Mouse (Mus musculus) mesoderm, embryonic 11.5 days (tissue): ENCODE data around the gene Acp7.

ENCODE experiments used
- DNase-seq: peaks from one replicate; pipeline ENCODE4 v3.0.0-alpha.2; 2012; ENCODE audit warnings: low read depth, low spot score

Gene Acp7

DNA sequence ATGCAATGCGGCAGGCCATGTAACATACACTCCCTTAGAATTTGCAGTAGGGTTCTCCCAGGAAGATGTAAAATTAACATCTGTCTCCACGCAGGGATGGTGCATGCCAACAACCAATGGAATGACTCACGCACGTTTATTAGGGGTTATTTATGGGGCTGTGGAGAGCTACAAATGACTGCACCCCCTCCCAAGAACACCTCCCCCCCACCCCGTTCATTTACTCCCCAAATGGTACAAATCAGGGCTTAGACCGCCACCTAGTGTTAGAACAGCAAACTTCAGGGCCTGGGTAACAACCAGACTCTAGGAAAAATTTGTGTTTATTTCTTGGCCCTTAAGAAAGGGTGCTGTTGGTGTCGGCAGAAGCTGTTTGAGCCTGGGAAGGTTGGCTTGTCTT lies 29.5 kb downstream of the Acp7 start:
- DNase-seq: peak; percentile 75

DNA sequence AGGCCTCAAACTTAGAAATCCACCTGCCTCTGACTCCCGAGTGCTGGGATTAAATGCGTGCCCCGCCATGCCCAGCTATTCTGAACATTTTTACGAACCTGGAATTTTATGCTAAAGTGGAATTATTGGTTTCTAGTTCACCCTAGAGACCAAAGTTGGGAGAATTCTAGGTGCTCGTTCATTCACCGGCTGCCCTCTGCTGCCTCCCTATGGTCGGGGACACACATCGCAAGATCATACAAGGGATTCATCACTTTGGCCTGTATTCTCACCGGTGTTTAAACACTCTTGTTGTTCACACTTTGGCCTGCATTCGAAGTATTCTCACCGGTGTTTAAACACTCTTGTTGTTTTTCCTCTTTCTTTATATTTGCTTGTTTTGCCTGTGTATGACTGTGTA lies 30.1 kb downstream of the Acp7 start:
- DNase-seq: peak; percentile 69

DNA sequence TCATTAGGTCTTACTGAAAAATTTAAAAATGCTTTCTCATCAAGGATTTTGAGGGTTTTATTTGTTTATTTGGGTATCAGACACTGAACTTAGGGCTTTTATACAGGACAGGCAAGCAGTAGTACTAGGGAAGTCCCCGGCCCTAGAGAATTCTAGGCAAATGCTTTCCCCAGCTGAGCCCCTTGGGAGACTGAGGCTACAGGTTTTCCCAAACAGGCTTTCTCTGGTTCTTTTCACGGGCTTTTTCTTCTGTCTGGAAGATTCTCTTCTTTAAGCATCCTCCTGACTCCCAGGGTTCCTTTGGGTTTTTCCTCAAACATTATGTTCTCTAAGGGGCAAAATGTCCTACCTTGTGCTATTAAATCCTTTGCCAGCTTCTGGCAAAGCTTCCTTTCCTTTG lies 32.2 kb downstream of the Acp7 start:
- DNase-seq: no peak

DNA sequence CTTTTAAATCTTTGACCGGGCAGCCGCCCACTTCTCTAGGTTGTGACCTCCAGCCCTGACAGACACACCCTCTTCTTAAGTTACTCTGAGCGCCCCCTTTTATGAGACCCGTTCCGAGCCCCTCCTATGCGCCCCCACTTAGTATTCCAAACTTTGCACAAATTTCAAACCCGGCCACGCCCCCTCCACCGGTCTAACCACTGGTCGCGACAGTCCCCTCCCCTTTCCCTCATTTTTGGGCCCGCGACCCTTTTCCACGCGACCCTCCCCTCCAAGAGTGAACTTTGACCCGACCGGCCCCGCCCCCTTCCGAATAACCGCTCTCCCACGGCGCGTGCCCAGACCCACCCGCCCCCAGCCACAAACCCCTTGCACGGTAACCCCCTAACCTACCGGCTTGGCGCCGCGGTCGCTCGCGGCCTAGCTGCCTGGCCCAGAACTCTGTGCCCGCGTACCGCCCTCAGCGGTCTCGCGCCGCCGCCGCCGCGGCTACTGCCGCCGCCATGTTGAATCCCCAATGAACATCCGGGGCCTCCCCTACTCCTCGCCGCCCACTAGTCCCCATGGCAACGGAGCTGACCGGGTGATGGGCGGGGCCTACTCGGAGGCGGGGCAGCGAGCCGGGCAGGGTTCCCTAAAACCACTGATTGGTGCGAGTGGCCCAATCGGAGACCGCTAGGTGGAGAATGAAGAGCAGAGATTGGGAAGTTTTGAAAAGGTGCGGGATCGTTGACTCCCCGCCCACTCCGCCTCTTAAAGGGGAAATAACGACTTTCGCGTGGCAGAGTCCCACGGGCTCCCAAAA lies 33.3 kb downstream of the Acp7 start, which contains the start of the genes Samd4b and Pak4:
Gene Samd4b (minus strand): TSS at position 503 of the 805 bp plus-strand sequence.
Gene Pak4 (minus strand): TSS at position 544 of the 805 bp plus-strand sequence.
- peak; percentile 98 for DNase-seq

DNA sequence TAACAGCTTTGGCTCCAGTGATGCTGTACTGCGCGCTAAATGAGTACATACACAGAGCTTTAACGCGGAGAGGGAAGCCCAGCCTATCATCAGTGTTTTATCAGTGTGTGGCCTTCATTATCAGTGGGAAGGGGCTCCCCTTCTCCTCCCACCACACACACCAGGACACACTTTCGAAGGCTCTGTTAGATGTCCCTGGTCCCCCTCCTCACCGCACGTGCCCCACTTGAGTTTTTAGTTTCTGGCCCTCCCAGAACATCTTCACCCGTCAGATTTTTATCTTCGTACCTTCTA lies 33.9 kb downstream of the Acp7 start:
- no peak for DNase-seq

DNA sequence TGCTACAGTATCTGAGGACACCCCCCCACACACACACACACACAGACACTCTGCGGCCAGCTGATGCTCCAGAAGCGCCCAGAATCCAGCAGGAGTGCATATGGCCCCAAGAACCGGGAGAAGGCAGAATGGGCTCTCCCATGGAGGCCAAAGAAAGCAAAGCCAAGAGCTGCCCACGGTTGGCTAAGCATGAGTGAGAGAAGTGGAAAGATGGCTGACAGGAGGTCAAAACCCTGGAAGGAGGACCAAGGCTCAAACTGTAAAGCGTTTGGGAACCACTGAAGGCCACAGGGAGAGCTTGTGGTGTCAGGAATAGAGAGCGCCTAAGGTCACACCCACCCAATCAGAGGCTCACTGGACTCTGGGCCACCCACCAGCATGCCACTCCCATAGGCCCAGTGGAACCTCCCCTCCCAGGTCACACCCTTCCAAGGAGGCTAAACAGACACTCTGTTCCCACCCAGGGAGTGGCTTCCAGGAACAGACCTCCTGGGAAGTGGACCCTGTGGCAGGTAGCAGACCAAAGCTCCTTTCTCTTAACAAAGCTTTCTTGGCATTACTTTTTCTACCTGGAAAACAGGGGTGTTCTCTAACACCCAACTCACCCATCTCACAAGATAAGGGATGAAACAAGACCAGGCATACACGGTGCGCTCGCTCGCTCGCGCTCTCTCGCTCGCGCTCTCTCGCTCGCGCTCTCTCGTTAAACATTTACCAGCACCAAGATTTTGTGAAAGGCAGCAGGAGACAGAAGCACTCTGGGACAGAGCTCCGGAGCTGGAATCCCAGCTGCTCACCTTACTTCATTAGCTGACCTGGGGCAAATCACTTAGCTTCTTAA lies 34.5 kb downstream of the Acp7 start:
- no peak for DNase-seq

DNA sequence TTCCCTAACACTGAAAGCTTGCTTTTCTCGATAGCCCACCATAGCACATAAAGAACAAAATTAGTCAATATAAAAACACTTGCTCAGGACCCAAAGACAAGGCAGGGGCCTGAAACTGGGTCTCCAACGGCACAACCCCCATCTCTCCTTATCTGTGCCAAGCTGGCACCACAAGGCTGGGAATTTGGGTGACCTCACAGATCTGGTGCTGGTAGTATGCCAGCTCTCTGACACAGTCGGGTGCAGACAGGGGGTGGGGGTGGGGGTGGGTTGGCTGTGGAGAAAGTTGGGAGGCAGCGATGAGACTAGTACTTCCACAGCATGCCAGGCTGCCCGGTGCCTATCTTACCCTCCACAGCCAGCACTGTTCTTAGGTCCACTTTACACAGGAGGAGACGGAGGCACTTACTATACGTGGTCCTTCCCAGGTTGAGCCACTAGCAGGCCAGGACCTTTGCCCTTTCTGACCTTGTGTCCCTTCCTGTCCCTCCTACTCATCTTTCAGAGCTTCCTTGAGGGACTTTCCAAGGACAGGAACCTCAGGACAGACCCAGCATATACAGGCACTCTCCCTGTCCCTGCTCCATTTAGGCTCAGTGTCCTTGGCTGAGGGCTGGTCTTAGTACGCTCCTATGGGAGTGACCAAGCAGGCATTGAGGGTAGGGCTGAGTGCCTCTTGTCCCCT lies 35.2 kb downstream of the Acp7 start:
- DNase-seq: no peak

DNA sequence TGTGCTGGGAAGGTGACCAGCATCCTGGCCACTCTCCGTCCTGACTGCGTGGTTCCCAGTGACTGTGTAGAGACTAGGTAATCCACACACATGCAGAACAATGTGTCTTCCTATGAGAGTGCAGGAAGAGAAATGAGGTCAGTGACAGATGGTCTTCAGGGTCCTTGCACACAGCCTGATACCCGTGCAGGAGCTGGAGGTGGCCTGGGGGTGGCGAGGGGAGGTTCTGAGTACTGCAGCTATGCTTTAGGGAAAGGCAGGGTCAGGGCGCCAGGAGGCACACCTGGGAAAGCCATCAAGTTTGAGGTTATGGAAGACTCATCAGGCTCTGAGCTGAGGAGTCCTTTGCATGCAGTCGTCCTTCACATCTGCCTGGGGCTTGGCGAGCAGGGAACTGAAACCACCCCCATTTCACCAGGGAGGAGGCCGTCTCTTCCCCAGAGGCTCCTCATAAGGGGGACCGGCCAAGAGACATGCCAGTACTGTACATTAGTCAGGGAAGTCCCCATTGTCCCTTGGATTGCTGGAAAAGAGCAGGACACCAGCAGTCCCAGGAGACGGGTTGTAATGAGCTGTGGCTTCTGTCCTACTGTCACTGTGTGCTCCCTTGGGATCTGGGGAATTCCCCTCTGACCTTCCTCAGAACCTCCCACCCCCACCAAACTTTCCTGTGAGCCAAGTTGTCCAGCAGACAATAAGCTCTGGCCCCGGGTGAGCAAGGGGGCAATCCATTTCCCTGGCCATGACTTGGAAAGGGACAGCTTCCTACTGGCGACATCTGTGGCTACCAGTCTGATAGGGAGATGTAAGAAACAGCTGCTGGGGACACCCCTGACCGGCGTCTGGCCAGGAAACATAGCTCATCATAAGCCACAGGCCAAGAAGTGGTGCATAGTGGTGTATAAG lies 37.7 kb downstream of the Acp7 start:
- DNase-seq: peak; percentile 68

DNA sequence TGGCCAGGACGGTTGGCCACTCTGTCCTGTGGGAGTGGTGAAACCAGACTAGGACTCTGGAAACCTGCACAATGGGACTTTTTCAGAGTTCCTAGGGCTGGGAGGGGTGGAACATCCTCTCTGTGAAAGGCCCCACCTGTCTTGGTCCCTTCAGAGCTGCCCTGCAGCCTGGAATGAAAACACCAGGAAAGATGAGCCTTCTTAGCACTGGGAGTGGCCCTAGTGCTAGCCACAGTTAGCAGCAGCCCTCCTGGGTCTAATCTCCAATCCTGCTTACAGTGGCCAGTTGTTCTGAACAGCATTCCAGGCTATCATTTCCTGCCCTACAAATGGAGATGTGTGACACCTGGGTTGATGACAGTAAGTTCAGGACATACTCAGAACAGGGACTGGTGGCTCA lies 39.3 kb downstream of the Acp7 start:
- no peak for DNase-seq

DNA sequence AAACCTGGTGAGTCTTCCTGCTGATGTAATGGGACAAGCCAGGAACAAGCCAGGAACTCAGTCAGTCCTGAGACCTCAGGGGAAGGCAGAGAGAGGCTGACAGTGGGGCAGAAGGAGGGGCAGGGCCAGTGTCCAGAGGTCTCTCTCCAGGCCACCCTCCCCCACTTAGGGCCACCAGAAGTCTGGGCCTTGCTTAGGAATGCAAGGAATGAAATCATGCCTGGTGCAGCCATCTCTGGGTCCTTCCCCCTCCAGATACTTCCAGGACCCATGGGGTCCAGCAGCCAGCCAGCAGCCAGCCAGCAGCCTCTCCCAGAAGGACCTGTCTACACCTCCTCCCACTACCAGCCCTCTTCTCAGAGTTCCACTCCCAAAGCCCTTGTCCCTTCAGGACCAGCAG lies 43.5 kb downstream of the Acp7 start:
- no peak for DNase-seq

DNA sequence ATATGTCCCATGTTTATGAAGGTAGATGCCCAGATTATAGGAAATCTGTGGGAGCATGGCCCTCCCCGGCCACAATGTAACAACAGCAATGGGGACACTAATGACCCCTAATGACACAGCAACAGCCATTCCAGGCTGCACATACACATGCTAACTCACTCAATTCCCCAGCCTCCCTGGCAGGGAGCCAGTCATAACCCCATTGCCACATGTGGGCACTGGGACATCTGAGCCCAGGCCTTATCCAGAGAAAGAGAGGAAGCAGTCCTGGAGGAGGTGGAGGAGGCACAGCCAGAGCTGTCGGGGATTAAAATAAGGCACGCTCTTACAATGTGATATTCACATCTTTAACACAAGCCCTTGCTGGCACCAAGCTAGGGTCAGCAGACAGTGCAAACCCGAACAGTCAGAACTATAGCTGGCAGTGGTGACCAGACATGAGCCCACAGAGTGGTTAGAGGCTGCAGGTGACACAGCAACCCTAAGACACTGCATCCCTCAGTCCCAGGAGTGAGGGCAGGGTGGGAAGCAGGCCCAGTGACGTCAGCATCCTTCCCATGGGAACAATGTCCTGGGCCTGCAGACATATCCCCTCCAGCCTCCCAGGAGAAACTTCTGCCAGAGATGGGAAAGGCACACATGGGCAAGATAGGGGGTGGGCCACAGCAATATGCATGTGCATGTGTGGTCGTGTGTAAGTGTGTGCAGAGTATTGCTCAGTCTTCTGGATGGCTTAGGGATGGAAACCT lies 44.3 kb downstream of the Acp7 start:
- DNase-seq: no peak

DNA sequence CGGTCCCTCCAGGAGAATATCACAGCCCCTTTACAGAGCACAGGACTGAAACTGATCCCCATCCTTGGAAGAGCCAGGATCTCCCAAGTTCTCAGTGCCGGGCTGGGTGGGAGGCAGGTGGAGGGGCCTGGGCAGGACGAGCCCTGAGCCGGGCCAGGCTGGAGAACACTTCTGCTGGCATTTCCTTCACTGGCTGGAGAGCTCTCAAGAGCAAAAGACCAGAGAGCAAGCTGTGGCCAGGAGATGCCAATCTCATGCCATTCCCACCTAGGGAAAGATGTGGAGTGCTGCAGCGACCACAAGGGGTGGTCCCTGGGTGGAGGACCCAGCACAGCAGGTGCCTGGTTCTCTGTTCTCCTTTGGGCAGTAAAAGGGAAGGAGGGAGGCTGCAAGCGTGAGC lies 46.1 kb downstream of the Acp7 start:
- no peak for DNase-seq

DNA sequence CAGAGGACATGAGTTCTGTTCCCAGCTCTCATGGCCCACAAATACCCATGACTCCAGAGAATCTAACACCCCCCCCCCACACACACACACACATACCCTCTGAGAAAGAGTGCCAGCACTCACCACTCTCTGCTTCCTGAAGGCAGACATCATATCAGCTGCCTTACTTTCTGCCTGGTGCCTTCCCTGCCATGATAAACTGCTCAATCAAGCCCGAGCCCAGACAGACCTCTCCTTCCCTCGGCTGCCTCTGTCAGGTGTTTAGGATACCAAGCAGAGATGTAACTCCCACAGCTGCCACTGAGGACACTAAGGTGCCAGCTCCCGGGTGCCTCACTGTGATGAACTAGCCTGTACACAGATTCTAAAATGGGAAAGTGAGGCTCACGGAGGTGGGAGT lies 46.7 kb downstream of the Acp7 start:
- DNase-seq: no peak

DNA sequence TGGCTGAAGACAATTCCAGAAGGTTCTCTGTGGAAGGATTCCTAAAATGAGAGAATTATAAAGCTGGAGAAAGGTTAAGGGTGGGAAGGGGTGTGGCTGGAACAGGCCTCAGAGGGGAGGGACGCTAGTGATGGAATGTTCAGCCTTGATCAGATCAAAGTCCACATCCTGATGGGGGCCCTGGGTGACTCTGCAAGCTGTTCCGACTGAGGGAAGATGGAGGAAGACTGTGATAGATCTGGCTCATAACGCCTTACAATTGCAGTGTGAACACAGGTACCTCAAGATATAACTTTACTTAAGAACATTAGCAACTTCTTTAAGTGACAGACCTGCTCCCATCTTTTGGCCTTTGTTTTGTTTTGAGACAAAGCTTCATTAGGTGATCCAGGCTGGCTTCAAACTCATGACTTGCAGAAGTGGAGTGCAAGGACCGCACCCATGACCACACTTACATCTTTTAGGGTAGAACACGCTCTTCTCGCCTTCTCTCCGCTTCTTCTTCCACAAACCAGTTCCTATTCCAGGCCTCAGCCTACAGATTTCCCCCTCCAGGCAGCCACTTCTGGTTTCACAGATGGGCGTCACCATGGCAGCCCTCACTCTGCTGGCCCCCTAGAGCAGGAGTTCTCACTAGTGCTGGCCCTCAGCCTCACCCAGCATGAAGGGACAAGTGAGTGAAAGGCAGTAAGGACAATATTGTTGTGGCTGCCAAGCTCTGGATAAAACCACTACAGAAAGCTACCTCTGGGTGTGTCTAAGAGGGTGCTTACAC lies 47.4 kb downstream of the Acp7 start:
- no peak for DNase-seq

DNA sequence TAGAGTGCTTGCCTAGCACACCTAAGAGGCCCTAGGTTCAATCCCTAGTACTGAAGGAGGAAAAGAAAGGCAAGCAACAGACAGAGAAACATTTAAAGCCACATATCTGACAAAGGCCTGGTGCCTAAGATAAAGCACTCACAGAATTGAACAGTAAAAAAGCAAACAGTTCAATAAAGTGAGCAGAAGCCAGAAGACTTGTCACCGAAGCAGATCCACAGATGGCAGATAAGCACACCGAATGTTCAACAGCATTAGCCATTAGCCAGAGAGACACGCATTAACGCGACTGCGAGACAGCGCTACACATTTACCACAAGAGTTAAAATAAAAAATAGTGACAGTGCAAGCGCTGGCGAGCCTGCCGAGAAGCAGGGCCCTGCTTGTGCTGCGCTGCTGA lies 48.3 kb downstream of the Acp7 start:
- no peak for DNase-seq

DNA sequence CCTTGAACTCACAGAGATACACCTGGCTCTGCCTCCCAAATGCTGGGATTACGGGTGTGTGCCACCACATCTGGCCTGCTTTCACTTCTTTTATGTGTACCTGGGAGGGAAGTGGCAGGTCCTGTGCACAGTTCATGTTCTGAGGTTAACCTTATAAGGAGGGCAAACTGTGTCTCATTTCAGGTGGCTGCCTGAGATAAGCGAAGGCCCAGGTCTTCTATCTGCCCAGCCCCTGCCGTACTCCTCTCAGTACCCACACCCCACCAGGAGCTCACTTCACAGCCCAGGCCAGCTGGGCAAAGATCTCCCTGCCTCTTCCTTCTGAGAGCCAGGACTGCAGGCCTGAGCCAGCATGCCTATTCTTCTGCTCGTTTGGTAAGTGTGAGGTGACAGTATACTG lies 49.4 kb downstream of the Acp7 start:
- DNase-seq: no peak

DNA sequence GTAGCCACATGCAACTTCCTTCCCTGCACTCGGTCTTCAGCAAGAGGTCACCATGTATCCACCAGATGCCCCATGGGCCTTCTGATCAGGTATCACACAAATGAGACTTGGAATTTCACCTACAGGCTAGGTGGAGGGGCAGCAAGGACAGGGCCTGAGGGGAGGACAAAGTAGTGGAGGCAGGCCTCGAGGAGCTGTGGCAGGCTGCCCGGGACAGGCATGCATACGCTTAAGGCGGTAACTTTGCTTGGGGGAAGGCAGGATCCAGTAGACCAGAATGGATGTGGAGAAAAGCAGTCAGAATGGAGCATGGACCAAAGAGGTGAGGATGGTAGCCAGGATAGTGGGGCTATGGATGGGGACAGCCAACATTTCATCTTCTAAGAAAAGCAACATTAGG lies 51.3 kb downstream of the Acp7 start:
- DNase-seq: no peak

DNA sequence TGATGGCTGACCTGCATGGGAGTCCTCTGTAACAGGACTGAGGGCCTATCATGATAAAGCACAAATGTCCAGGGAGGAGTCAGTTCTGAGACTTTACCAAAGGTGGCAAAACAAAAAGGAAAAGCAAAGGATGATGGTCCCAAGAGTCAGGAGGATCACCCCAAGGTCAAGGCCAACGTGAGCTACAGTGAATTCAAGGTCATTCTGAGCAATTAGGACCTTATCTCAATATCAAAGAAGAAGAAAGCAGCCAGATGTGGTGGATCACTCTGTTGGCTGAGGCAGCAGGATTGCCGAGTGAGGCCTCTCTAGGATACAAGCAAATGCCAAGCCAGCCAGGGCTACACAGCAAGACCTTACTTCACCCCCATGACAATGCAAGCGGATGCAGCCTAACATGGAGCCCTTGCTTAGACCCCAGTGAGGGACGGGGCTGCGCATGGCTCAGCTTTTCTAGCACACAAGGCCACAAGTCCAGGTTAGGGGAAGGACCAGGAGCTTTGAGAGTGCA lies 52.5 kb downstream of the Acp7 start:
- DNase-seq: no peak

DNA sequence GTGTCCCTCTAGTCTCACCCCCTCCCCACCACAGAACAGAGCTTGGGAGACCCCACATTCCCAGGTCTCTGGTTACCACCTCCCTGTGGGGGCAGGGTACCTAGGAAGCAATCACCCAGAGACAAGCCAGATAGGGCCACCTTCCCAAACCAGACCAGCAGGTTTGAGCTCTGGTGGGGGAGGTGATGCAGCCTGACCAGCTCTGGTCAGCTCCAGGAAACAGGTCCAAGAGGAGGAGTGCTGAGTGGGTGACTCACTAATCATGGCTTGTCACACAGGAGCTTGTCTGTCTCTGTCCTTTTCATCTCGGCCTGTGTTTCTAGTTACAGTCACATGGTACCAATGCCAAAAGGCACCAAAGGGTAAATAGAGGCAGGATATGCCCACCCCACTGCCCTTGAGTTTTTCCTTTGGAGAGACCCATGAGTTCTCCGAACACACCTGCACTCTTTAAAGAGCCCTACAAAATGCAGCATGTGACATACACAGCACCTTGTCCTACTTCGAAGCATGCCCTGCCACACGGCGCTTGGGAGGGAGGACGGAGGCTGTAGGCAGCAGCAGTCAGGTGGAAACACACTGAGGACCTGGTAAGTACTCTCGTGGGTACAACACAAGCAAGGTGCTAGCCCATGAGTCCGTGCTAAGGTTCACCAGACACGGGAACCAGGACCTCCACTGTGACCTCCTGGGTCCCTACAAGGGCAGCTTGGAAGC lies 53.1 kb downstream of the Acp7 start:
- no peak for DNase-seq
